Mouse (Mus musculus) heart, postnatal 0 days (tissue): ENCODE measurements around the gene Tmco5. TPM values are rescaled to one million over a fixed set of nuclear protein-coding genes. Genes with fewer than 3 reads are reported as not detected.

Source experiments
- ATAC-seq: fragments of 200-750 bp; cut with Nextera tagmentation; 2 replicates; pipeline ENCODE4 v1.8.0; 2017; ENCODE audit warnings: low read depth, moderate number of reproducible peaks, moderate library complexity; ENCODE audit not compliant: insufficient read depth
- DNase-seq: peaks from one replicate; pipeline ENCODE4 v3.0.0-alpha.2; 2016; ENCODE audit warnings: low spot score
- H3K27ac ChIP-seq: fragments of 300-500 bp; sonication (generic); 2 replicates; pipeline ENCODE4 v1.5.1; 2014; ENCODE audit warnings: low read depth, mild to moderate bottlenecking
- H3K27me3 ChIP-seq: fragments of 300-500 bp; sonication (generic); 2 replicates; pipeline ENCODE4 v1.6.1; 2014; ENCODE audit warnings: low read length, mixed read lengths; ENCODE audit not compliant: control insufficient read depth, insufficient read depth
- H3K36me3 ChIP-seq: fragments of 300-500 bp; sonication (generic); replicated peaks from 2 replicates; pipeline ENCODE4 v1.6.1; 2014; ENCODE audit warnings: low read length, mixed read lengths; ENCODE audit not compliant: control insufficient read depth, insufficient read depth
- H3K4me1 ChIP-seq: fragments of 300-500 bp; sonication (generic); 2 replicates; pipeline ENCODE4 v1.6.1; 2014; ENCODE audit warnings: antibody characterized with exemption; ENCODE audit not compliant: control insufficient read depth, insufficient read depth
- H3K4me2 ChIP-seq: fragments of 300-500 bp; sonication (generic); 2 replicates; pipeline ENCODE4 v1.6.1; 2014; ENCODE audit warnings: low read depth, mild to moderate bottlenecking, low read length, moderate library complexity
- H3K4me3 ChIP-seq: fragments of 300-500 bp; sonication (generic); 2 replicates; pipeline ENCODE4 v1.5.1; 2014; ENCODE audit warnings: low read depth, low read length
- H3K9ac ChIP-seq: fragments of 300-500 bp; sonication (generic); replicated peaks from 2 replicates; pipeline ENCODE4 v1.6.1; 2014; ENCODE audit warnings: low read depth, low read length, mixed read lengths
- H3K9me3 ChIP-seq: fragments of 300-500 bp; sonication (generic); replicated peaks from 2 replicates; pipeline ENCODE4 v1.6.1; 2016; ENCODE audit warnings: low read length; ENCODE audit not compliant: control insufficient read depth
- CTCF ChIP-seq: IDR thresholded peaks from 2 replicates; pipeline ENCODE4 v1.5.1; 2016; ENCODE audit warnings: antibody characterized with exemption, control low read depth, low read depth
- EP300 ChIP-seq: IDR thresholded peaks from 2 replicates; pipeline ENCODE4 v1.6.1; 2016; ENCODE audit warnings: antibody characterized with exemption, low read depth
- WGBS: fragments of 180-500 bp; shearing (Covaris S2); extraction: QIAGEN DNeasy Blood & Tissue Kit; methylation state at CpG from one replicate; pipeline ENCODE4 v1.1.7; 2014; 5-methylcytosine and 5-hydroxymethylcytosine counted together
- polyA plus RNA-seq: library from polyadenylated mRNA; unstranded; fragments of >200 nt; fragmentation: Nextera tagmentation; extraction: Ambion mirVana; gene quantifications from 2 replicates; pipeline ENCODE4 v1.2.1, GENCODE M21; 2015
- total RNA-seq: library from RNA; depleted of rRNA; stranded (reverse); fragments of >200 nt; gene quantifications from 2 replicates; pipeline ENCODE4 v1.2.3, GENCODE M21; 2014; ENCODE audit warnings: low replicate concordance; rRNA removed

Tmco5 gene
- total RNA-seq = not detected in 2 replicates
- not detected in 2 replicates for polyA plus RNA-seq

DNA sequence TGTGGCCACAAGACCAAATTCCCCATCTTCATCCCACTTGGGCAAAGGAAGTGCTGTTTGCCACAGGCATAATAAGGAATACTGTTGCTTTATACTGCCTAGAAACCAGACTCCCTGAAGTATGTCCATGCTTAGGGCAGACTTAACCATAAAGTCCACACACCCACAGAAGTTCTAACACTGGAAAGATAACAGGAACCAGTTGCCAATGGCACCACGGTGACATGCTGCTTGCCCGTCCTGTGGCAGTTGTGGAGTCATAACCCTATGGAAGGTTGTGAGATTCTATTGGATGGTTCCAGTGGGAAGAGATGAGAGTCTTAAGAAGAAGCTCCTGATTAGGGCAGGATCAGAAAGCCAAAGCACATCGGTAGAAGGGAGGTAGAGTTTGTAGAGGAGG is at the start of gene Tmco5:
Gene Tmco5 (plus strand): TSS at position 301 of the 400 bp plus-strand sequence.
- Histone ChIP-seq H3K36me3 (no peaks in the 10 kb centered on the region), H3K27ac (no peak within 1 kb of the TSS), H3K4me2 (no peak within 1 kb of the TSS), H3K4me1 (no peaks in the 10 kb centered on the region), H3K9ac (no peak within 1 kb of the TSS), H3K27me3 (no peaks in the 10 kb centered on the region), H3K9me3 (no peaks in the 10 kb centered on the region), H3K4me3 (no peak within 1 kb of the TSS)
- 77% methylated on average over 3 of the region's 3 CpGs for WGBS
- ATAC-seq (no peak), DNase-seq (no peak)
- TF ChIP-seq EP300 (no peak), CTCF (no peak)

DNA sequence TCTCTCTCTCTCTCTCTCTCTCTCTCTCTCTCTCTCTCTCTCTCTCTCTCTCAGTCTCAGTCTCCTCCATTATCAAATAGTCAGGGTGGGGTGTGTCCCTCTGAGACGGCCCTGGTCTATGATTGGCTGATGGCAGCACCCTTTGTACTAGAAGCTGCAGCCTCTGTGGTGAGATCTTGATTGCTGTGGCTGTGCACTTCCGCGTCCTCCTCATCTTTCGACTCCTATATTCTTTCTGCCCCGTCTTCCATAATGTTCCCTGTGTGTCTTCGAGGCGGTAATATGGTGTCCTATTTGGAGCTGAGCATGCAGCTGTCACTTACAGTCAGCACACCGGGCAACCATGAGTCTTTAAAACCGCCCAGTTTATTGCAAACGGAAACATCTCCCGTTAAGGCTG is 46.6 kb upstream of the Tmco5 start:
- 70% methylated on average over 11 of the region's 11 CpGs for WGBS
- no peak overlapping the region for H3K4me2 ChIP-seq
- no peak overlapping the region for H3K4me3 ChIP-seq
- H3K9ac ChIP-seq = no peak overlapping the region
- DNase-seq (no peak), ATAC-seq (no peak)
- no peaks in the 10 kb centered on the region for H3K9me3 ChIP-seq
- H3K36me3 ChIP-seq = no peaks in the 10 kb centered on the region
- H3K4me1 ChIP-seq = no peaks in the 10 kb centered on the region
- TF ChIP-seq CTCF (no peak), EP300 (no peak)
- no peak overlapping the region for H3K27ac ChIP-seq
- no peaks in the 10 kb centered on the region for H3K27me3 ChIP-seq

DNA sequence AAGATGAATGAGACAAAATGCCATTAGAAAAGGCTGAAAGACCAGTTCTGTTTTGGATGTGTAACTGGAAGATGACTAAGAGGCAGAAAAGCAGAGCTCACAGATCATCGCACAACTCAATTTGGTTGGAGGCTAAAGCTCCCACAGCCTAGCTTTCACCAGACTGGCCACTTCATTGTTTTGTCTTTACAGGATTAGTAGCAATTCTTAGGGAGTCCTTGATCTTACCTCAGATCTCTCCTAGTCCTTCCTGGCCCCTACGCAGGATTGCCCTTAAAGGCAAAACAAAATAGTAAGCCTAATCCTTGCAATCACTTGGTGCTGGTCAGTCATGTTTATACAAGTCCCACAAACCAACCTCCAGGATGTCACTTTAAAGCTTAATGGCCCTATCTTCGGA is 40.7 kb upstream of the Tmco5 start:
- Histone ChIP-seq H3K9ac (no peak overlapping the region), H3K9me3 (no peaks in the 10 kb centered on the region), H3K4me3 (no peak overlapping the region), H3K36me3 (no peaks in the 10 kb centered on the region), H3K27me3 (no peaks in the 10 kb centered on the region), H3K4me1 (no peaks in the 10 kb centered on the region), H3K27ac (no peak overlapping the region), H3K4me2 (no peak overlapping the region)
- WGBS = 68% methylated on average over 3 of the region's 3 CpGs
- no peak for TF ChIP-seq EP300
- TF ChIP-seq CTCF = no peak
- ATAC-seq = no peak
- DNase-seq = no peak

DNA sequence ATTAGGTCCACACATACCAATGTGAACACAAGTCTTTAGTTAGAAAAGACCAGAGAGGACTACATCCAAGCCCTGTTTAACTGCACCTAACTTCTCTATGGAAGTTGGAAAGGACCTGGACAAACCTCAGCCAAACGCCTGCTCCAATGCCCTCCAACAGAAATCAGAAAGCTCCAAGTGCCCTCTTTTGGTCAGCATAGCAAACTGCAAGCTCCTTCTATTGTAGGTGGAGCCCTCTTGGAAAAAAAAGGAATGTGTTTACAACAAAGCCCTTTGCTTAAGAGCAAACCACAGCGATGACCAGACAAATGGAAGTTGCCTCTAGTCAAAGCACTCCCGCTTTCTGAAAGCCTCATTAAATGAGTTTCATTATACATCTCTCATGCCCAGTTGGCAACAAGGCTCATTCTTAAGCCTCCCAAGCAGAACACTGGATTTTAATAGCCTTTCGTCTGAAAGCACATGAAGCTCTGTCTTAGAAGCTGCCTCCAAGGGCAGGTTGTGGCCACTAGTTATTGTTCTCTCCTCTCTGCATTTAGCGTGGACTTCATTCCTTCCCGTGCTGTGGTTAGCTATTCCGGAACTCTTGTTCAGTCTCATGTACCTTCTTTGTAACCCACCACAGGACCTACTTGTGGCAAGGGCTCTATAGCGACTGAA is 39.8 kb upstream of the Tmco5 start:
- Histone ChIP-seq H3K27ac (no peak overlapping the region), H3K9ac (no peak overlapping the region), H3K36me3 (no peaks in the 10 kb centered on the region), H3K4me2 (no peak overlapping the region), H3K9me3 (no peaks in the 10 kb centered on the region), H3K4me3 (no peak overlapping the region), H3K4me1 (no peaks in the 10 kb centered on the region), H3K27me3 (no peaks in the 10 kb centered on the region)
- DNase-seq = peak; percentile 72
- WGBS = 39% methylated on average over 8 of the region's 8 CpGs
- peak; percentile 63 for ATAC-seq
- TF ChIP-seq CTCF (peak; percentile 63), EP300 (no peak)

DNA sequence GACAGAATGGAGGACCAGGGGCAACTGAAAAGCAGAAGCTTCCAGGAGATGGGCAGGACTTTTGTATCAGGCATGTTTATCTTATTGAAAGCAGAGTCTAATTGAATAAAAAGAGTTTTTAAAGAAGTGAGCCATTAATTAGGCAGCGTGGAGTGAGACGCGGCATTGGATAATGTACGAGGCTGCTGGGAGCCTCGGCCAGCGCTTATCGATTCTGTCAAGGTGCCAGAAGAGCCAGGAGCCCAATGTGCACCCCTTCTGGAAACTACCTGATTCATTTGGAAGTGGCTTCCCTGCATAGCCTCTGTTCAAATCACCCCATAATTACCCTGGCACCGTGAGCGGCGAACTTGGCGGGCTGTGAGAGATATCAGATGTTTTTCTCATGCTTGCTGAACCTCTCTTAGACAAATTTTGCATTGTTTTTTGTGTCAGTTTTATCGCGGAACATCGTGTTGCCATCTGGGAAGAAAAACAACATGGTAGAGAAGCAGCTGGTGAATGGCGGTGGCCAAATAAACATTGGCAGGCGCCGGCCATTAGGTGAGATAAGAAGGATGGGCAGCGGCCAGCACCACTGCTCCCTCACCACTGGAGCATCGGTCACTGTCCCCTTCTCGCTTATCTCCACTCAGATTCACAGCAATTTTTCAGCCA is 28.4 kb upstream of the Tmco5 start:
- H3K9me3 ChIP-seq = no peaks in the 10 kb centered on the region
- no peak for TF ChIP-seq EP300
- no peak for TF ChIP-seq CTCF
- no peak overlapping the region for H3K4me2 ChIP-seq
- no peak overlapping the region for H3K9ac ChIP-seq
- no peak overlapping the region for H3K27ac ChIP-seq
- 68% methylated on average over 20 of the region's 20 CpGs for WGBS
- H3K4me3 ChIP-seq = no peak overlapping the region
- no peaks in the 10 kb centered on the region for H3K36me3 ChIP-seq
- H3K4me1 ChIP-seq = no peaks in the 10 kb centered on the region
- no peaks in the 10 kb centered on the region for H3K27me3 ChIP-seq
- ATAC-seq = no peak
- DNase-seq = no peak
